Mouse (Mus musculus) heart, adult 2 months (tissue): ENCODE measurements at regions not wholly inside any gene's neighbourhood (a gene's known extent, or its start where the extent isn't known, plus 50 kb on each side); places are given as distances from the start of the nearest gene placed in this dataset.

Experiments
- DNase-seq, 2 experiments: peaks; one replicate each; pipeline ENCODE4 v3.0.0; 2021
- H3K27ac ChIP-seq: fragments of 200-600 bp; 2 replicates; pipeline ENCODE4 v1.8.1; 2022
- H3K27me3 ChIP-seq: fragments of 200-500 bp; 2 replicates; pipeline ENCODE4 v1.6.1; 2012; ENCODE audit warnings: mild to moderate bottlenecking, low read length, inconsistent platforms, mixed read lengths; ENCODE audit not compliant: control insufficient read depth, insufficient read depth
- H3K36me3 ChIP-seq: fragments of 200-500 bp; 2 replicates; pipeline ENCODE4 v1.6.1; 2012; ENCODE audit warnings: low read length, inconsistent platforms; ENCODE audit not compliant: control insufficient read depth, insufficient read depth
- H3K4me1 ChIP-seq: fragments of 200-500 bp; 2 replicates; pipeline ENCODE4 v1.6.1; 2011; ENCODE audit warnings: low read length; ENCODE audit not compliant: control insufficient read depth, insufficient read depth
- H3K4me3 ChIP-seq: fragments of 200-600 bp; 2 replicates; pipeline ENCODE4 v1.8.1; 2022
- H3K79me2 ChIP-seq: fragments of 200-500 bp; replicated peaks from 2 replicates; pipeline ENCODE4 v1.6.1; 2012; ENCODE audit warnings: mild to moderate bottlenecking, inconsistent platforms, low read length, moderate library complexity, mixed read lengths; ENCODE audit not compliant: control insufficient read depth, insufficient read depth
- H3K9ac ChIP-seq: fragments of 200-500 bp; 2 replicates; pipeline ENCODE4 v1.6.1; 2012; ENCODE audit warnings: low read depth, mild to moderate bottlenecking, control low read depth, inconsistent platforms, low read length, mixed read lengths
- CTCF ChIP-seq: fragments of 200-600 bp; IDR thresholded peaks from 2 replicates; pipeline ENCODE4 v1.8.1; 2022; ENCODE audit warnings: antibody characterized with exemption, mild to moderate bottlenecking, moderate library complexity
- EP300 ChIP-seq: fragments of 200-500 bp; IDR thresholded peaks from 2 replicates; pipeline ENCODE4 v1.6.1; 2011; ENCODE audit warnings: low read depth, low read length, control low read depth; ENCODE audit not compliant: insufficient read depth
- POLR2A ChIP-seq: fragments of 200-500 bp; IDR thresholded peaks from 2 replicates; pipeline ENCODE4 v1.6.1; 2011; ENCODE audit warnings: mild to moderate bottlenecking, low read depth, low read length, control low read depth; ENCODE audit not compliant: insufficient read depth
- WGBS: fragments of 180-500 bp; shearing (Covaris S2); methylation state at CpG from one replicate; pipeline ENCODE4 v1.1.7; 2018; 5-methylcytosine and 5-hydroxymethylcytosine counted together
- intact Hi-C: fragments of 180-260 bp; cut with DNase I; formaldehyde crosslinking; loops from one replicate; pipeline ENCODE4 v1.15.1; 2025

- H3K9ac ChIP-seq = no peak overlapping the region
- DNase-seq = no peak
- no peak overlapping the region for H3K27ac ChIP-seq
- WGBS = 35% methylated on average over 1 of the region's 1 CpGs
- H3K27me3 ChIP-seq = no peaks in the 10 kb centered on the region
- H3K4me1 ChIP-seq = no peaks in the 10 kb centered on the region
- TF ChIP-seq EP300 = no peak
- TF ChIP-seq CTCF = no peak
- TF ChIP-seq POLR2A = no peak
- intact Hi-C loops = no loop called here
- H3K79me2 ChIP-seq = no peaks in the 10 kb centered on the region
- H3K36me3 ChIP-seq = no peaks in the 10 kb centered on the region
- H3K4me3 ChIP-seq = no peak overlapping the region
These were observed 159.9 kb upstream of the Rybp start for GRCm38 (mm10) chr6:100447211-100447610.

GRCm38 (mm10) chr6:100446804-100447203, 159.5 kb upstream of the Rybp start:
- Histone ChIP-seq H3K27me3 (no peaks in the 10 kb centered on the region), H3K9ac (no peak overlapping the region), H3K27ac (no peak overlapping the region), H3K4me3 (no peak overlapping the region), H3K36me3 (no peaks in the 10 kb centered on the region), H3K4me1 (no peaks in the 10 kb centered on the region), H3K79me2 (no peaks in the 10 kb centered on the region)
- no peak for TF ChIP-seq POLR2A
- intact Hi-C loops = no loop called here
- WGBS = 50% methylated on average over 4 of the region's 4 CpGs
- DNase-seq = no peak

DNA sequence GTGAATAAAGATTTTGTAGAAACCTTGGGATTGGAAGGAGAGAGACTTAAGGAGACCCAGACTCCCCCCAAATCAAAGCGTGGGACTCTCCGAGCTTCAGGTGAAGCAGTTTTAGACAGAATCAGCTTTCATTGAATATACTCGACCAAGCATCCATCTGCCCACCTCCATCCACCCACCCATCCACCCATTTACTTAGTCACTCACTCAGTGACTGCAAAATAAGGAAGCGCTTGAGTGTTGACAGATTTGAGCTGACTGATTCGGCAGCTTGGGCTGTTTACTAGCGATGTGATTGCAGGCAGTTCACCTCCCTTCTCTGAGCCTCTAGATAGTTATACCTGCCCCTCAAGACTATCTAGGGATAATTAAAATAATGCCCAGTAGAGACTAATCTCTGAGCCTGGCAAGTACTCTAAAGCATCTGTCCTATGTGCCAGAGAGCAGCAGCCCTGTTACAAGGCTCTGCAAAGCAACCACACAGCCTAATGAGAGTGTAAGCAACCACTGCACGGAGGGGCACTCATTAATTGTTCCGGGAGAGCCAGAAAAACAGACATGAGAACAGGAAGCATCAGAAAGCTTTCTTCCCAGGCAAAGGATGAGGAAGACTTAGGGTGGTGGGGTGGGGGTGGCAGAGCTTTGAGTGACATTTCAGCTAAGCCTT, 151.9 kb upstream of the Rybp start:
- DNase-seq = no peak
- no peaks in the 10 kb centered on the region for H3K79me2 ChIP-seq
- H3K27me3 ChIP-seq = peaks cover 5% of the 10 kb centered on the region; the same call in 1 of the 2 replicates
- TF ChIP-seq CTCF (no peak), EP300 (no peak), POLR2A (no peak)
- 20% methylated on average over 8 of the region's 8 CpGs for WGBS
- no peak overlapping the region for H3K9ac ChIP-seq
- H3K4me3 ChIP-seq = no peak overlapping the region
- H3K4me1 ChIP-seq = no peaks in the 10 kb centered on the region
- intact Hi-C loops = no loop called here
- H3K36me3 ChIP-seq = no peaks in the 10 kb centered on the region
- no peak overlapping the region for H3K27ac ChIP-seq

DNA sequence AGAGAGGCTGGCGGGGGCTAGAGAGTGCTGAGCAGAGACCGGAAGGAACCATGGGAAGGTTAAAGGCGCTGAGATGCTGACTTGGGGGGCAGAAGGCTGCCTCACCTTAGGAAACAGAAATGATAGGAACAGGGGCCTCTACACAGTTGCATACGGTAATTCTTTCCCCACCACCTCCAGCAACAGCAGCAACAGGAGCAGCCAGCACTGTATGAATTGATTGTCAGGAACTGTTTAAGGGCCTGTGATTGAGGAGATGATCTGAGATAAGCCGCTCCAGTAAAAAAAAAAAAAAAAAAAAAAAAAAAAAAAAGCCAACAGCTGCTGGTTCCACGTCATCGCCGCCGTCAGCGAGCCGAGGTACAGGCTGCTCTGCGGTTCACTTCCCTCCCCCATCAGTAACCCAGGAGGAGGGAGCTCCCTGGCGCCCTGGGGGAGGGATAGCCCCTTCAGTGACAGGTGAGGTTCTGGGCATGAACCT, 151.3 kb upstream of the Rybp start:
- no peaks in the 10 kb centered on the region for H3K79me2 ChIP-seq
- no peaks in the 10 kb centered on the region for H3K36me3 ChIP-seq
- no peak overlapping the region for H3K4me3 ChIP-seq
- WGBS = 3% methylated on average over 13 of the region's 13 CpGs
- DNase-seq = peak in 1 of 2 experiments; percentile 12
- H3K9ac ChIP-seq = no peak overlapping the region
- H3K27ac ChIP-seq = no peak overlapping the region
- TF ChIP-seq POLR2A = no peak
- peaks cover 5% of the 10 kb centered on the region; the same call in 1 of the 2 replicates for H3K27me3 ChIP-seq
- intact Hi-C loops = no loop called here
- H3K4me1 ChIP-seq = no peaks in the 10 kb centered on the region

DNA sequence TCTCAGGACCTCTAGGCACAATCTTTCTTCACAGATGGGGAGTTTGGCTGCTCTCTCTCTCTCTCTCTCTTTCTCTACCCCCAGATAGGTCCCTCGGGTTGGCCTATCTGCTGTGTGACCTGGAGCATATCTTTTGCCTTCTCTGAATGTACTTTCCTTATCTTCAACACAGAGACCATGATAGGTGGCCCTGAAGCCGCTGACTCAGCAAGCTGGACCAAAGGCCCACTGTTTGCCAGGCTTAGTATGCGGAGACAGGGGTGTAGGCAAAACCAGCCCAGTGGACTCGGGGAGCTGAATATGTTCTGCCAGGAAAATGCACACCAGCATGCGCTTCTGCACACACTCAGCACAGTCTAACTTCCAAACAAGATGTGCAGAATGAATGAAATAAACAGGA, 150.7 kb upstream of the Rybp start:
- TF ChIP-seq CTCF = no peak
- no peak for TF ChIP-seq EP300
- TF ChIP-seq POLR2A = no peak
- intact Hi-C loops = no loop called here
- peaks cover 5% of the 10 kb centered on the region; the same call in 1 of the 2 replicates for H3K27me3 ChIP-seq
- no peak overlapping the region for H3K9ac ChIP-seq
- H3K79me2 ChIP-seq = no peaks in the 10 kb centered on the region
- no peak overlapping the region for H3K27ac ChIP-seq
- H3K4me1 ChIP-seq = no peaks in the 10 kb centered on the region
- no peaks in the 10 kb centered on the region for H3K36me3 ChIP-seq
- WGBS = 47% methylated on average over 5 of the region's 5 CpGs
- no peak for DNase-seq
- no peak overlapping the region for H3K4me3 ChIP-seq

- Histone ChIP-seq H3K4me1 (no peaks in the 10 kb centered on the region), H3K4me3 (no peak overlapping the region), H3K27me3 (peaks cover 5% of the 10 kb centered on the region; the same call in 1 of the 2 replicates), H3K9ac (no peak overlapping the region), H3K36me3 (no peaks in the 10 kb centered on the region), H3K27ac (no peak overlapping the region), H3K79me2 (no peaks in the 10 kb centered on the region)
- DNase-seq = no peak
- 67% methylated on average over 2 of the region's 2 CpGs for WGBS
- TF ChIP-seq EP300 = no peak
- no peak for TF ChIP-seq POLR2A
- no peak for TF ChIP-seq CTCF
- intact Hi-C loops = no loop called here
These were observed 149.2 kb upstream of the Rybp start for GRCm38 (mm10) chr6:100436507-100436906.
